Mouse (Mus musculus): ENCODE measurements around the gene 4930595D18Rik. TPM values are rescaled to one million over a fixed set of nuclear protein-coding genes. Genes with fewer than 3 reads are reported as not detected.
A peak's percentile ranks its signal among the peaks of the same experiment; 100 is the strongest.

Gene 4930595D18Rik
- polyA plus RNA-seq, 1 experiment = not detected

GRCm38 (mm10) chr12:111145269-111145668, 39.0 kb downstream of the 4930595D18Rik start:
- H3K4me3 ChIP-seq (ENCODE audit: insufficient read depth, low read length) = no peak overlapping the region
- TF ChIP-seq POLR2A (IDR thresholded peaks at IDR 0.05; ENCODE audit: borderline replicate concordance, low read depth, low read length) = no peak
- TF ChIP-seq CTCF (IDR thresholded peaks at IDR 0.05; ENCODE audit: low read depth, low read length) = no peak
- no peak overlapping the region for H3K27ac ChIP-seq (ENCODE audit: insufficient read depth, low read depth, low read length)
- H3K4me1 ChIP-seq (ENCODE audit: control insufficient read depth, insufficient read depth, low read length) = peaks cover 25% of the 10 kb centered on the region

- Histone ChIP-seq H3K27ac (ENCODE audit: insufficient read depth, low read depth, low read length) (no peak overlapping the region), H3K4me3 (ENCODE audit: insufficient read depth, low read length) (no peak overlapping the region), H3K4me1 (ENCODE audit: control insufficient read depth, insufficient read depth, low read length) (peaks cover 19% of the 10 kb centered on the region)
- no peak for TF ChIP-seq POLR2A (IDR thresholded peaks at IDR 0.05; ENCODE audit: borderline replicate concordance, low read depth, low read length)
- TF ChIP-seq CTCF (IDR thresholded peaks at IDR 0.05; ENCODE audit: low read depth, low read length) = no peak
Measured at GRCm38 (mm10) chr12:111144598-111144997, 39.7 kb downstream of the 4930595D18Rik start.

GRCm38 (mm10) chr12:111143509-111144063, 40.7 kb downstream of the 4930595D18Rik start:
- Histone ChIP-seq H3K27ac (ENCODE audit: insufficient read depth, low read depth, low read length) (no peak overlapping the region), H3K4me1 (ENCODE audit: control insufficient read depth, insufficient read depth, low read length) (peaks cover 9% of the 10 kb centered on the region), H3K4me3 (ENCODE audit: insufficient read depth, low read length) (no peak overlapping the region)
- no peak for TF ChIP-seq POLR2A (IDR thresholded peaks at IDR 0.05; ENCODE audit: borderline replicate concordance, low read depth, low read length)
- no peak for TF ChIP-seq CTCF (IDR thresholded peaks at IDR 0.05; ENCODE audit: low read depth, low read length)

GRCm38 (mm10) chr12:111143005-111143508, 41.2 kb downstream of the 4930595D18Rik start:
- no peak overlapping the region for H3K27ac ChIP-seq (ENCODE audit: insufficient read depth, low read depth, low read length)
- no peak overlapping the region for H3K4me3 ChIP-seq (ENCODE audit: insufficient read depth, low read length)
- peaks cover 5% of the 10 kb centered on the region for H3K4me1 ChIP-seq (ENCODE audit: control insufficient read depth, insufficient read depth, low read length)

GRCm38 (mm10) chr12:111137079-111137478, 47.2 kb downstream of the 4930595D18Rik start:
- no peak overlapping the region for H3K4me3 ChIP-seq (ENCODE audit: insufficient read depth, low read length)
- no peak overlapping the region for H3K27ac ChIP-seq (ENCODE audit: insufficient read depth, low read depth, low read length)
- H3K4me1 ChIP-seq (ENCODE audit: control insufficient read depth, insufficient read depth, low read length) = no peaks in the 10 kb centered on the region
- TF ChIP-seq CTCF (IDR thresholded peaks at IDR 0.05; ENCODE audit: low read depth, low read length) = no peak
- TF ChIP-seq POLR2A (IDR thresholded peaks at IDR 0.05; ENCODE audit: borderline replicate concordance, low read depth, low read length) = no peak

More at GRCm38 (mm10) chr12:111143005-111143508, 41.2 kb downstream of the 4930595D18Rik start:
- TF ChIP-seq POLR2A (IDR thresholded peaks at IDR 0.05; ENCODE audit: borderline replicate concordance, low read depth, low read length) (no peak), CTCF (IDR thresholded peaks at IDR 0.05; ENCODE audit: low read depth, low read length) (peak; percentile 37; the same call in 1 of the 2 replicates)

GRCm38 (mm10) chr12:111135953-111136352, 48.3 kb downstream of the 4930595D18Rik start:
- no peak overlapping the region for H3K27ac ChIP-seq (ENCODE audit: insufficient read depth, low read depth, low read length)
- TF ChIP-seq CTCF (IDR thresholded peaks at IDR 0.05; ENCODE audit: low read depth, low read length) (no peak), POLR2A (IDR thresholded peaks at IDR 0.05; ENCODE audit: borderline replicate concordance, low read depth, low read length) (no peak)
- no peak overlapping the region for H3K4me3 ChIP-seq (ENCODE audit: insufficient read depth, low read length)
- H3K4me1 ChIP-seq (ENCODE audit: control insufficient read depth, insufficient read depth, low read length) = no peaks in the 10 kb centered on the region

GRCm38 (mm10) chr12:111134791-111135733, 49.2 kb downstream of the 4930595D18Rik start:
- no peaks in the 10 kb centered on the region for H3K4me1 ChIP-seq (ENCODE audit: control insufficient read depth, insufficient read depth, low read length)
- TF ChIP-seq CTCF (IDR thresholded peaks at IDR 0.05; ENCODE audit: low read depth, low read length) (no peak), POLR2A (IDR thresholded peaks at IDR 0.05; ENCODE audit: borderline replicate concordance, low read depth, low read length) (no peak)
- H3K4me3 ChIP-seq (ENCODE audit: insufficient read depth, low read length) = no peak overlapping the region
- no peak overlapping the region for H3K27ac ChIP-seq (ENCODE audit: insufficient read depth, low read depth, low read length)

- no peak overlapping the region for H3K27ac ChIP-seq (ENCODE audit: insufficient read depth, low read depth, low read length)
- no peaks in the 10 kb centered on the region for H3K4me1 ChIP-seq (ENCODE audit: control insufficient read depth, insufficient read depth, low read length)
- H3K4me3 ChIP-seq (ENCODE audit: insufficient read depth, low read length) = no peak overlapping the region
- no peak for TF ChIP-seq CTCF (IDR thresholded peaks at IDR 0.05; ENCODE audit: low read depth, low read length)
- TF ChIP-seq POLR2A (IDR thresholded peaks at IDR 0.05; ENCODE audit: borderline replicate concordance, low read depth, low read length) = no peak
Measured at GRCm38 (mm10) chr12:111134169-111134568, 50.1 kb downstream of the 4930595D18Rik start.

- no peak overlapping the region for H3K27ac ChIP-seq (ENCODE audit: insufficient read depth, low read depth, low read length)
- no peak for TF ChIP-seq CTCF (IDR thresholded peaks at IDR 0.05; ENCODE audit: low read depth, low read length)
- TF ChIP-seq POLR2A (IDR thresholded peaks at IDR 0.05; ENCODE audit: borderline replicate concordance, low read depth, low read length) = no peak
- no peak overlapping the region for H3K4me3 ChIP-seq (ENCODE audit: insufficient read depth, low read length)
- no peaks in the 10 kb centered on the region for H3K4me1 ChIP-seq (ENCODE audit: control insufficient read depth, insufficient read depth, low read length)
Measured at GRCm38 (mm10) chr12:111125666-111126065, 58.6 kb downstream of the 4930595D18Rik start.

Measured in bone marrow macrophage, adult 2 months (primary cell).